Mouse (Mus musculus): ENCODE results near the gene Chil3. TPM values are rescaled to one million over a fixed set of nuclear protein-coding genes. Genes with fewer than 3 reads are reported as not detected.
"Not testable (repeated sequence)": the region's sequence is repeated elsewhere in the genome, so short reads cannot be mapped to it uniquely, and the experiment has no call there.

The Chil3 gene
- under 1 TPM in 1 of 2 experiments, not detected in 1; 0.51 TPM for total RNA-seq (2021)
- long read RNA-seq, experiment 1, result 0 reads
- long read RNA-seq, experiment 2, result 0 reads

- DNase-seq, result no peak
- intact Hi-C loops (cut with DNase I), result no loop called here
Observed at GRCm38 (mm10) chr3:106167464-106167863, at the start of gene Chil3. Chil3 (minus strand) TSS chr3:106167564.

DNA sequence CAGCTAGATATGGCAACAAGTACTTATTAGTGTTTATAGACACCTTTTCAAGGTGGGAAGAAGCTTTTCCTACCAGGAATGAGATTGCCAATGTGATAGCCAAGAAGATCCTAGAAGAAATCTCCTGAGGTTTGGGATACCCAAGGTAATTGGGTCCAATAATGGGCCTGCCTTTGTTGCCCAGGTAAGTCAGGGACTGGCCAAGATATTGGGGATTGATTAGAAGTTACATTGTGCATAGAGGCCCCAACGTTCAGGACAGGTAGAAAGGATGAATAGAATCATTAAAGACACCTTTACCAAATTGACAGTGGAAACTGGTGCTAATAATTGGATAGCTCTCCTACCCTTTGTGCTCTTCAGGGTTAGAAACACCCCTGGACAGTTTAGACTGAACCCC, 30.7 kb upstream of the Chil3 start:
- intact Hi-C loops (cut with DNase I), result not testable (repeated sequence)

GRCm38 (mm10) chr3:106197246-106197645, 29.9 kb upstream of the Chil3 start:
- intact Hi-C loops (cut with DNase I); DNase-seq: not testable (repeated sequence)

More for the DNA sequence above, 30.7 kb upstream of the Chil3 start:
- not testable (repeated sequence) for DNase-seq

DNA sequence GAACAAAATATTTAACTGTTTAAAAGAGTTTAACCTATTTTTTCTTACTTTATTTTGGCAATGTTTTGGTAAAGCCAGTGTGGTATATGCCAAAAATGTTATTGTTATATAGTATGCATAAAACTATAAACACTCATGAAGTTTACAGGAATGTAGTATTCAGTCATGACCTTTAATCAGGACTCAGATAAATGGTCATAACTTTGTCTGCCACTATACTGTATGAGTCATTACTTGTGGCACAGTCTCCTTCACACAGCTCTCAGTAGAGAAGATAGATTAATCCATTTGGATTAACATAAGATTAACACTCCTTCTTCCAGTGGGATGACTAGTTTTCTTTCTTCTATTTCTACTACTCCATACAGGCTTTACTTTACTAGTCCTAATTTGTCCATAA, 28.9 kb upstream of the Chil3 start:
- intact Hi-C loops (cut with DNase I), result no loop called here

DNA sequence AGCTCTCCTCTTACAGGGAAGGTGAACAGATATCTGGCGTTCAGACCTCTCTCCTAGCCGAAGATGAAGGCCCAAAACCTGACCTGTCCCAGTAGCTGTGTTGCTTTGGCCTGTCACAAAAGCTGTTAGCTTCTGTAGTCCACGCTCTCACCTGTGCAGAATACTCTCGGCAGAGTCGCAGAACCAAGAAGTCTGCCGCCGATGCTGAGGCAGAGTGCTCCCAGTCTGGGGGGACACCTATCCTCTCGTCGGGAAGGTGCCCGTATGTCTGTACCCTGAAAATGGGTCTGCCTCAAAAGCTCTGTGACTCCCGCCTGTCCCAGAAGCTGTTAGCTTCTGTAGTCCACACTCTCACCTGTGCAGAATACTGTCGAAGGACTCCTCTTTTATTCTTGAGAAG, 28.1 kb upstream of the Chil3 start:
- no peak for DNase-seq
- intact Hi-C loops (cut with DNase I), result no loop called here

More for the DNA sequence above, 28.9 kb upstream of the Chil3 start:
- no peak for DNase-seq

- DNase-seq, result no peak
- intact Hi-C loops (cut with DNase I), result no loop called here
Observed at GRCm38 (mm10) chr3:106187991-106188390, 20.6 kb upstream of the Chil3 start.

GRCm38 (mm10) chr3:106177509-106178189, 10.3 kb upstream of the Chil3 start:
- intact Hi-C loops (cut with DNase I), result no loop called here
- DNase-seq, result no peak

GRCm38 (mm10) chr3:106174971-106175370, 7.6 kb upstream of the Chil3 start:
- intact Hi-C loops (cut with DNase I); DNase-seq: not testable (repeated sequence)

GRCm38 (mm10) chr3:106172506-106172905, 5.1 kb upstream of the Chil3 start:
- DNase-seq; intact Hi-C loops (cut with DNase I): not testable (repeated sequence)

GRCm38 (mm10) chr3:106171135-106171731, 3.9 kb upstream of the Chil3 start:
- no peak for DNase-seq
- intact Hi-C loops (cut with DNase I), result no loop called here

GRCm38 (mm10) chr3:106170522-106171053, 3.2 kb upstream of the Chil3 start:
- intact Hi-C loops (cut with DNase I), result no loop called here
- no peak for DNase-seq

- no peak for DNase-seq
- intact Hi-C loops (cut with DNase I), result no loop called here
Observed at GRCm38 (mm10) chr3:106154413-106154812, 13.0 kb downstream of the Chil3 start.

DNA sequence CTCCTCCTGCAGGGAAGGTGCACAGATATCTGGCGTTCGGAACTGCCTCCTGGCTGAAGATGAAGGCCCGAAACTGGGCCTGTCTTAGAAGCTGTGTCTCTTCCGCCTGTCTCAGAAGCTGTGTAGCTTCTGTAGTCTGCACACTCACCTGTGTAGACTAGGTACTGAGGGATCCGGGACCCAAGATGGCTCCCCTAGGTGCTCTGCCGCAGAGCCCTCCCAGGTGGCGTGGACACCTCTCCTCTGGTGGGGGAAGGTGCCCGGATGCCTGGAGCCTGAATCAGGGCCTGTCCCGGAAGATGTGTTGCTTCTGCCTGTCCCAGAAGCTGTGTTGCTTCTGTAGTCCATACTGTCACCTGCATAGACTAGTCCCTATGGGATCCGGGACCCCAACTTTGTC, 23.3 kb downstream of the Chil3 start:
- no peak for DNase-seq
- intact Hi-C loops (cut with DNase I), result no loop called here

- no peak for DNase-seq
- intact Hi-C loops (cut with DNase I), result no loop called here
Observed at GRCm38 (mm10) chr3:106131690-106132089, 35.7 kb downstream of the Chil3 start.

GRCm38 (mm10) chr3:106128807-106129493, 38.4 kb downstream of the Chil3 start:
- intact Hi-C loops (cut with DNase I), result no loop called here
- no peak for DNase-seq

- intact Hi-C loops (cut with DNase I), result no loop called here
- DNase-seq, result no peak
Observed at GRCm38 (mm10) chr3:106126999-106127398, 40.4 kb downstream of the Chil3 start.

DNA sequence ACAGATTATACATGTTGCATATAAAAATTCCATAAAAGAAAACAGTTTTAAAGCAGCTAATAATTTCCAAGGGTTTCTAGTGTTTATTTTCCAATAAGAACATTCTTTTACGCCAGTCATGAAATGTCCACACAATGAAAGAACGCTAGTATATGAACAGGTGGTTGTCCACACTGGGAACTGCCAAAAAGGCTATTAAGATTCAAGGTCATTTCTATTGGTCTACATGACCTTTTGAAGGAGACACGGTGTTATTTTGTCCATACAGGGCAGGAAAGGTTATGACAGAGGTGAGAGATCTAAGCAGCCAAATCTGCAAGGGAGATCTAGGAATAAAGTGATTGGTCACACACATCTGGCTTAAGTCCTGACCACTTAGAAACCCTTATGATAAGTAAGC, 54.4 kb downstream of the Chil3 start, which contains the start of gene Chia1:
Gene Chia1 (plus strand): TSS at position 301 of the 400 bp plus-strand sequence.
- intact Hi-C loops (cut with DNase I), result no loop called here
- DNase-seq, result no peak
